Mouse (Mus musculus) adrenal gland, adult (tissue): ENCODE measurements around the gene Lpcat4.
"Not testable (repeated sequence)": the region's sequence is repeated elsewhere in the genome, so short reads cannot be mapped to it uniquely, and the experiment has no call there.

Experiments
- DNase-seq, 2 experiments: peaks; one replicate each; pipeline ENCODE4 v3.0.0; 2022 to 2023; ENCODE audit warnings: low spot score in 1 of 2; ENCODE audit not compliant: inconsistent age in 2 of 2

Gene Lpcat4

DNA sequence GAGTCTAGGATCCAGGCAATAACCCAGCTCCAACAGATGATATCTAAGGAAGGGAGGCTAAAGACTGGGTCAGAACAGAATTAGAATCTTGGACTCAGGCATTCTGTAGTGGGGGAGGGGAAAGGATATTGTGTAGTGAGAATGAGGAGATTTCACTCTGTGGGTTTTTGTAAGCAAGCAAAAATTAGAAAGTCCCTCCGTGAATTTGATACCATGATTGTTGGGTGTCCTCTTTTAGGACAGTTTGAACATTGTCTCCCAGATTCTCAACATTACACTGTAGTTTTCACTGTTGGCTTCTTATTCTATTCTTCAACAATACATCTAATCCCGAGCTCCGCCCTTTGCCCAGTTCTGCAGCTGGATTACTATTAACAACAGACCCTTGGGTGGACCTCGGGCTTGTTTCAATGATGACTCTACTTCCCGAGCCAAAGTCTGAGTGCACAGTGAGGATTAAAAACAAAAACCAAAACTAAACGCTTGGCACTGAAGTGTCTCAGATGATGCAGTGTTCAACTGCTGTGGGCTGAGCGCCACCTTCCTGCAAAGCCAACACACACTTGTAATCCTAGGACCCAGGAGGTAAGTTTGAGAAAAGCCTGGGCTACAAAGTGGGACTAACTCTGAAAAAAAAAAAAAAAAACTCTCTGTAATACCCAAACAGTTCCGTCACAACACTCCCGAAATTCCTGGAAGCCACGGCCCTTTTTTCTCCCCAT is 20.1 kb downstream of the Lpcat4 start, which contains the start of gene Nutm1:
Nutm1 (minus strand) TSS at position 51 of the 722 bp plus-strand sequence.
- DNase-seq: no peak

DNA sequence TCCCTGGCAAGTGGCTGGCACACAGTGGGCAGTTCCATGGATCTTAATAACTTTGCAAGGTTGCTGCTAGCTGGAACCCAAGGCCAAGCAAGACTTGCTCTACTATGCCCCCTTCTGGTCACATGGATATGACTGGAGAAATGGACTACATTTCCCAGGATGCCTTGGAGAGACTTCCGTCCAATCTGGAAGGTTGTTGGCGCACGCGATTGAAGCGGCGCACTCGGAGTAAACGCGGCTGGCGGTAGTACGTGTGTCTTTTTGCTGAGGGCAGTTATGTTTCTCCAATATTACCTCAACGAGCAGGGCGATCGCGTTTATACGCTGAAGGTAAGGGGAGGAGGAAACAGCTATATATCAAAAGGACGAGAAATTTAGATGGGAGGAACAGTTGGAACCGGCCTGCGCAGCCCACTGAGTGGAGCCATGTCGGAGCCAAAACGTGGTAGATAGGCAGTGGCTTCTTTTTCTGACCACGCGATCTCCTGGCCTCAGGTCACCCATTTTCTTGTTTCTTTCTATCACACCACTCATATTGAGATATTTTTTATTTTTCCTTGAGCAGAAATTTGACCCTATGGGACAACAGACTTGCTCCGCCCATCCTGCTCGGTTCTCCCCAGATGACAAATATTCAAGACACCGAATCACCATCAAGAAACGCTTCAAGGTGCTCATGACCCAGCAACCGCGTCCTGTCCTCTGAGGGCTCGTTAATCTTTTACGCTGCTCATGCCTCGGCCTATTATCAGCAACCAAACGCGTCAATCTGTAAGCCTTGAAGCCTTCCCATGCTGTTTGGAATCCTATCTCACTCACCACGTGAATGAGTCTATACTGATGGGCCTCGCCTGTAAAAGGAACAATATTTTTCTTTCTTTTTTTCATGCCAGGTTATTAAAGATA is 22.7 kb downstream of the Lpcat4 start, which contains the start of gene Nop10:
Nop10 (plus strand) TSS at position 179 of the 906 bp plus-strand sequence.
- DNase-seq: peak; percentile 89 to 97

DNA sequence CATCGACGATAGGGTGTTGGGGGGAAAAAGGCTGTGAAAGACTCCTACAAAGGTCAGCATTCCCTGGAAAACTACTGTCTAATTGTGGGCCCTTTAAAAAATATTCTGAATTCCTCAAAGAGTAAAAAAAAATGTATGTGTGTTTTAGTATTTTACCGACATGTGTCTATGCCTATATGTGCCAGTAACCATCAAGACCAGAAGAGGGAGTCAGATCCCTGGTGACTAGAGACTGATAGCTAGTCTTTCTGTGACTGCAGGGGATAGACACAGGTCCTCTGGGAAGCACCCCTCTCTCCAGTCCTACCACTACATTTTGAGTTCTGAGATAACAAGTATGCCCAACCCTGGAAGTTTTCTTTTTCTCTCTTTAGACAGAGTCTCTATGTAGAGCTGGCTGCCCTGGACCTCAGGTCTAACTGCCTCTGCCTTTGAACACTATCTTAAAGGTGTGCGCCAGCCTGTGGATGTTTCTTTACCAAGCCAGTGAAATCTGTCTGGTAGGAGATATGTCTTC is 23.6 kb downstream of the Lpcat4 start:
- no peak for DNase-seq

DNA sequence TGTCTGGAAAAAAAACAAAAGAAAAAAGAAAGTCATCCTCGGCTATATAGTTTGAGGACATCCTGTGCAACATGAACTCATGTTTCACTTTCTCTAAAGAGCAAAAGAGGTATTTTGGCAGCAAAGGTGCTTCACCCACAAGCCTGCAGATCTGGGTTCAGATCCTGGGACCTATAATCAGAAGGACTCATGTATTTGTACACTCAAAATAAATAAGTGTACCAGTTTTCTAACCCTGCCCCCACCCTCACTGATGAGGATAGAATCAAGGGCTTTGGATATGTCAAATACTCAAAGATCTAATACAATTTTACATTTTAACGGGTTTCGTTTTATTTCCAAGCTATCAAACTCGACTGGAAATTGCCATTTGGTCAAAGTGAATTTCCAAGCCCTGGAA is 25.1 kb downstream of the Lpcat4 start:
- no peak for DNase-seq

DNA sequence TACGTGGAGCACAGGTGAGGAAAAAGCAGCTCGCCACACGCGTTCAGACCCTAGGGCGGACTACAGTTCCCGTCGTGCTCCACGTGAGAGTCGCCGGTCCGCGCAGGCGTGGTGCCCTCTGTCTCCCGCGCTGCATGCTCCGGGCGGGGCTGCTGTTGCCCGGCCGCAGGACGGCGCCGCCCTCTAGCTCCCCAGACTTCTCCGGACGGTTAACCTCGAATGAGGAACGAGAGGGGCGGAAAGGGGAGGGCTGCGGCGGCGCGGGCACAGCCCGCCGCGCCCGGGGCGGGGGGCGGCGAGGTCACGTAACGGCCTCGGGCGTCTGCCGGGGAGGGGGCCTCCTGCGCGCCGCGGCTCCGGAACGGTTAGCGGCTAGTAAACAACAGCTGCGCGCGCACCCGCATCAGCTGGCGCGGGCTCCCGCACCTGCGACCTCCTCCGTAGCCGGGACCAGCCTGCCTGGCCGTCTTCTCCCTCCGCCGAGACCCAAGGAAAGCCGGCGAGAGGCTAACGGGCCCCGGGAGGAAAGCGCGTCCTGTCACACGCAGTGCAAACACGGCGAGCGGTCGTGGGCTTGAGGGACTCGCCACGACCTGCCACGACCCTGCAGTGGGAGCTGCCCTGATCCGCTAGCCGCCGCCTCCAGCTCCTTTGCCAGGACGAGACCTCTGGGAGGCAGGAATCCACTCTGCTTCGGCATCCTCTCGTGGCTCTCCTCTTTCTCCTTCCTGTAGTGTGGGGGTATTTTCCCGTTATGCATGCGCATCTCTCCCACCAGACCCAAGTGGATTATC is 26.4 kb downstream of the Lpcat4 start, which contains the start of gene Slc12a6:
Slc12a6 (plus strand) TSS at position 378 of the 794 bp plus-strand sequence.
- peak; percentile 95 to 97 for DNase-seq

DNA sequence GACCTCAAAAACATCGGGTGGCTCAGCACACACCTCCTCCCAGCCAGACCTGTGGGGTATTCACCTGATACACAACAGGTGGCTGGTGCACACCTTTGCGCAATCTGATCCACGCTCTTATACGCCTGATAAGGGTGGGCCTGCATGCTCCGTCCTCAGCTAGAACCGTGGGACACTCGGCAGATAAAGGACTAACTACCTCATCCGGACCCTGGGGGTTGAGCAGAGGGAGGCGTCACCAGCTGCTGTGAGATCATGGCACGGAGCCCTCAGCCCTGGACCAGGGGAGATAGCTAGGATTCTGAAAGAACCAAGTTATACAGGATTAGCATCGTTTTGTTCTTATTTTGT is 26.9 kb downstream of the Lpcat4 start, which contains the start of gene Gm21985:
Gm21985 (plus strand) TSS at position 73 of the 351 bp plus-strand sequence.
- peak; percentile 62 to 85 for DNase-seq

DNA sequence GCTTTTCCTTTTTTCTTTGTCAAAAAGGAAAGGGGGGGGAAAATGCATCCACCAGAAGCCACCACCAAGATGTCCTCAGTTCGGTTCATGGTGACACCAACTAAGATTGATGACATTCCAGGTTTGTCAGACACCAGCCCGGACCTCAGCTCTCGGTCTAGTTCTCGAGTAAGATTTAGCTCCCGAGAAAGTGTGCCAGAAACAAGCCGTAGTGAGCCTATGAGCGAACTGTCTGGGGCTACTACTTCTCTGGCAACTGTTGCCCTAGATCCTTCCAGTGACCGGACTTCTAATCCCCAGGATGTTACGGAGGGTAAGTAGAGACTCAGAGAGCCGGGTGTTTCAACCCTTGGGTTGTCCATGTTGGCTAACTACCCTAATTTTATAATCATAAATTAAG is 27.5 kb downstream of the Lpcat4 start:
- DNase-seq: peak; percentile 38 to 80

GRCm38 (mm10) chr2:112267547-112268269 is 28.4 kb downstream of the Lpcat4 start:
- DNase-seq: peak in 1 of 2 experiments; percentile 45

DNA sequence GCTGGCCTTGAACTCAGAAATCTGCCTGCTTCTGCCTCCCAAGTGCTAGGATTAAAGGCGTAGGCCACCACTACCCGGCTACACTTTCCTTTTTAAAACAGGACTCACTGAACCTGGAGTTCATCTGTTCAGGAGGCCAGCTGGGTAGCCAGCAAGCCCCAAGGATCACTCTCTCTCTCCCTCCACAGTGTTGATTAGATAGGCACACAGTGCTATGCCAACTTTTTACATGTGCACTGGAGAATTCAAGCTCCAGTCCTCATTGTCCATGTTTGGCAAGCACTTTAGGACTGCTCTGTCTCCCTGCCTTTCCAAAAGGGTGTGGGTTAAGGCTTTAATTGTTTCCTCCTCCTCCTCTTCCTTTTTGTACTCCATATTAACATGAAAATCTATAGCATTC is 30.7 kb downstream of the Lpcat4 start:
- DNase-seq: no peak

- DNase-seq: no peak
These were observed 33.6 kb downstream of the Lpcat4 start for GRCm38 (mm10) chr2:112272909-112273308.

GRCm38 (mm10) chr2:112273474-112273873 is 34.2 kb downstream of the Lpcat4 start:
- DNase-seq: no peak

DNA sequence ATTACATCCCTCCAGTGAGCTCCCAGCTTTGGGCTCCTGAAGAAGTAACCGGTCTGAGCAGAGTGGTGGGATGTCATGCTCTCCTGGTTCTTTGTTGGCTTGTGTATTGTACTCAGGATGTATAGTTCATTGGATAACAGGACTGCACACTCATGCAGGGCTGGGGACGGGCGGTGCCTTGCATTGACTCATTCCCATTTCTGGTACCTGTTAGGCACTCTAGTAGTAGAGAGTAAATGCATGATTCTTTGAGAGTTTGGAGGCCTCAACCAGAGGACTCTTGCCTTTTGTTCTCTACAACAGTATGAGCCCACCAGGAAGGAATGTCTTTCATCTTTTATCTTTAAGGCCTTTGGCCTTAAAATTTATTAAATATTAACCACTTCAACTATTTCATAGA is 37.6 kb downstream of the Lpcat4 start:
- DNase-seq: no peak

- DNase-seq: no peak
These were observed 43.6 kb downstream of the Lpcat4 start for GRCm38 (mm10) chr2:112282846-112283245.

DNA sequence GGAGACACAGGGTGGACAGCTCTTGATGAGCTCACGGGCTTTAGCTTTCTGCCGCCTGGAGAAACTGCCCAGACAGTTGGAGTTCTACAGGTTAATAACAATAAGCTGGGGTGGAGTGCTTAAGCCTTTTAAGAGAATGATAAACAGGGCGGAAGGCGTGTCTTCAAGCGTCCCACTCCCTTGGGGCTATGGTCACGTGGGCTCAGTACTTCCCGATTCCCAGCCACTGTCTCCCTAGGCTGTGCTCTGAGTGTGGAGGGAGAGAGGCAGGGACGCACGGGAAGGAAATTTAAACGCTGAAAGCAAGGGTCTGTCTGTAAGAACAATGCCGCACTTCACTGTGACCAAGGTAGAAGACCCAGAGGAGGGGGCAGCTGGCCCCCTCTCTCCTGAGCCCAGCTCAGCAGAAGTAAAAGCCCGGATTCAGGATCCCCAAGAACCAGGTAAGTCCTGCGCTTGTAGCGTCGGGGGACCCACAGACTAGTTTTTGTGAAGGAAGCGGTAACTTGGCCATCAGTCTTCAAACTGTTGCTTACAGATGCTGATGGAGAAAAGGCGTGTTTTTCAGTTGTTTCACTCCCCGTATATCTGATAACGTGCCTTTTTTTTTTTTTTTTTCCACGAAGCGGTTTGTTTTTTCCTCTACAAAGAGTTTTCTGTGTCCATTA is 45.2 kb downstream of the Lpcat4 start:
- DNase-seq: peak; percentile 68 to 88

- DNase-seq: no peak
These were observed 45.7 kb downstream of the Lpcat4 start for GRCm38 (mm10) chr2:112285031-112285390.

GRCm38 (mm10) chr2:112286062-112286461 is 46.8 kb downstream of the Lpcat4 start:
- not testable (repeated sequence) for DNase-seq

DNA sequence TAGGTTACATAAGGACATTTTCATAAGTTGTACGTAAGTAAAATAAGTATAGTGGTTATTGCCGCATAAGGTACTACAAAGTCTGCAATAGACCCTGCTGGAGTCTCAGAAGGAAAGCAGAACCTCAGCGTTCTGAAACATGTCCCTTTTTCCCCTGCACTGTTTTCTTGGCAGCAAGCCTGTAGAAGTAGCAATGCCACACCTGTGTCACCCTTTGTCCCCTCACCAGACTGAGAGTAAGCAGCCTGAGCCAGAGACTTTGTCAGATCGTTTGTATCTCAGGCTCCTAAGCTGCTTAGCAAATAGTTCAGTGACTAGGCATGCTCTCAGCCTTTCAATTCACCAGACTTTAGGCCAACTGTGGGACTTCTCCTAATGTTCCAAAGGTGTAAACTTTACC is 47.8 kb downstream of the Lpcat4 start:
- no peak for DNase-seq

DNA sequence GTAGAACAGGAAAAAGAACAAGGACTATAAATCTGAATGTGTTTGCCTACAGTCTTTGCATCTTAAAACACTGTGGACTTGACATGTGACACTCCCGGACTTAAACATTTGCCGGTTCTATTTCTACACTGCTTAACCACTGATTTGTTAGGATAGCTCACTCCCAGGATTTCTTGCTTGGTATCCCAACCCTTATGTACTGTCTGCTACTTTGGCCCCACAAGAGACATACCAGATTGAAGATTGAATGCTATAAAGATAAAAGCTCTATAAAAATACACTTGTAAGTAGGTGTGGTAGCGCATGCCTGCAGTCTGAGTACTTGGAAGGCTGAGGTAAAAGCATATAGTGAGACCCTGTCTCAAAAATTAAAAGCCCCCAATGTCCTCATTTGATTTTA is 50.2 kb downstream of the Lpcat4 start:
- no peak for DNase-seq

GRCm38 (mm10) chr2:112292823-112293222 is 53.6 kb downstream of the Lpcat4 start:
- DNase-seq: no peak

DNA sequence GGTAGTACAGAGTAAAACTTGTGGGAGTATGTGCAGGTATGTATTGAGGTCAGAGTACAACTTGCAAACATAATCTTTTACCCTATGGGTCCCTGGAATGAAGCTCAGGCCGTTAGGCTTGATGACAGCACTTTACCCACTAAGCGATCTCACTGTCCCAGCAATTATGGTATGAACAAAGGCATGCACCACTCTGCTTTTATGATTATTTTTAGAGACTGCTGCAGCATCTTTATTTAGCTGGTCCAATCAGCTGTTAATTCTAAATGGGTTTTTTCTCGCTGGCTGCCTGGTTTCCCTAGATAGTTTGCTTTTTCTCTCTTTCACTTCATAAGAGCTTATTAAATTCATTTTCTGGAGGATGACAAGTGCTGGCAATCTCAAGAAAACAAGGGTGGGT is 56.9 kb downstream of the Lpcat4 start:
- DNase-seq: no peak
